ENCODE assay signal across 22 mouse cellular contexts in genomic region chr2:156580507-156580906, GRCm38 (mm10).
"Had no signal": no experiment of that assay in that cellular context is flagged by ENCODE, and none has a peak within 500 bp of the region (broad histone marks: within the 10 kb centered on the region; RNA-seq: fewer than 3 reads in every experiment).

No protein-coding gene starts in this region.

- DNase-seq: gastrocnemius, postnatal 14 days; gastrocnemius, postnatal 36 days; heart, adult 11 months; heart, adult 2 months; heart, postnatal 14 days; heart, postnatal 36 days; kidney, adult 11 months; kidney, adult 9 months; kidney, postnatal 14 days; kidney, postnatal 36 days had no signal

- H3K9me3 ChIP-seq: heart, embryonic 13.5 days; heart, embryonic 15.5 days; hindbrain, embryonic 12.5 days; kidney, embryonic 15.5 days; limb, embryonic 13.5 days; limb, embryonic 15.5 days had no signal

- H3K27me3 ChIP-seq: hindbrain, embryonic 12.5 days had no signal

- H3K9ac ChIP-seq: heart, embryonic 13.5 days; heart, embryonic 15.5 days; hindbrain, embryonic 12.5 days; hindbrain, embryonic 14.5 days; kidney, embryonic 15.5 days; limb, embryonic 13.5 days; limb, embryonic 15.5 days; liver, embryonic 14.5 days had no signal

- H3K4me3 ChIP-seq: heart, adult 2 months; heart, embryonic 13.5 days; heart, embryonic 15.5 days; hindbrain, embryonic 12.5 days; kidney, embryonic 15.5 days; limb, embryonic 13.5 days; limb, embryonic 15.5 days had no signal

- H3K36me3 ChIP-seq: heart, embryonic 13.5 days; heart, embryonic 15.5 days; hindbrain, embryonic 12.5 days; kidney, embryonic 15.5 days; limb, embryonic 13.5 days; limb, embryonic 15.5 days had no signal

- ATAC-seq: intestine, embryonic 16.5 days had no signal

- H3K27ac ChIP-seq: heart, adult 2 months; heart, embryonic 13.5 days; heart, embryonic 15.5 days; hindbrain, embryonic 12.5 days; hindbrain, embryonic 14.5 days; kidney, embryonic 15.5 days; kidney, postnatal 0 days; limb, embryonic 13.5 days; limb, embryonic 15.5 days; liver, embryonic 14.5 days had no signal

- H3K4me2 ChIP-seq: heart, embryonic 11.5 days; heart, embryonic 13.5 days; heart, embryonic 15.5 days; hindbrain, embryonic 12.5 days; hindbrain, embryonic 14.5 days; kidney, embryonic 15.5 days; limb, embryonic 13.5 days; limb, embryonic 15.5 days; liver, embryonic 11.5 days had no signal

- H3K4me1 ChIP-seq: kidney, embryonic 15.5 days; limb, embryonic 13.5 days; limb, embryonic 15.5 days had no signal
